Mouse (Mus musculus): Measurements from ENCODE around the gene Mbd5.
"Not testable (repeated sequence)": the region's sequence is repeated elsewhere in the genome, so short reads cannot be mapped to it uniquely, and the experiment has no call there.

Mbd5 gene

GRCm38 (mm10) chr2:49169766-49170165, 220.5 kb downstream of the Mbd5 start:
- no peak for DNase-seq (ENCODE audit: low spot score)

GRCm38 (mm10) chr2:49177015-49177414, 227.7 kb downstream of the Mbd5 start:
- DNase-seq (ENCODE audit: low spot score) = no peak

GRCm38 (mm10) chr2:49190984-49191383, 241.7 kb downstream of the Mbd5 start:
- no peak for DNase-seq (ENCODE audit: low spot score)

GRCm38 (mm10) chr2:49191695-49192094, 242.4 kb downstream of the Mbd5 start:
- DNase-seq (ENCODE audit: low spot score) = no peak

- no peak for DNase-seq (ENCODE audit: low spot score)
Measured at GRCm38 (mm10) chr2:49204081-49204480, 254.8 kb downstream of the Mbd5 start.

- not testable (repeated sequence) for DNase-seq (ENCODE audit: low spot score)
Measured at GRCm38 (mm10) chr2:49205692-49206091, 256.4 kb downstream of the Mbd5 start.

- no peak for DNase-seq (ENCODE audit: low spot score)
Measured at GRCm38 (mm10) chr2:49209349-49209748, 260.0 kb downstream of the Mbd5 start.

- no peak for DNase-seq (ENCODE audit: low spot score)
Measured at GRCm38 (mm10) chr2:49210408-49210807, 261.1 kb downstream of the Mbd5 start.

GRCm38 (mm10) chr2:49229725-49230124, 280.4 kb downstream of the Mbd5 start:
- DNase-seq (ENCODE audit: low spot score) = no peak

GRCm38 (mm10) chr2:49234064-49234463, 284.8 kb downstream of the Mbd5 start:
- DNase-seq (ENCODE audit: low spot score) = no peak

- no peak for DNase-seq (ENCODE audit: low spot score)
Measured at GRCm38 (mm10) chr2:49241715-49242114, 292.4 kb downstream of the Mbd5 start.

- DNase-seq (ENCODE audit: low spot score) = no peak
Measured at GRCm38 (mm10) chr2:49264092-49264491, 314.8 kb downstream of the Mbd5 start.

- DNase-seq (ENCODE audit: low spot score) = no peak
Measured at GRCm38 (mm10) chr2:49272295-49272967, 323.1 kb downstream of the Mbd5 start.

GRCm38 (mm10) chr2:49276017-49276722, 326.9 kb downstream of the Mbd5 start:
- no peak for DNase-seq (ENCODE audit: low spot score)

GRCm38 (mm10) chr2:49280496-49280895, 331.2 kb downstream of the Mbd5 start:
- no peak for DNase-seq (ENCODE audit: low spot score)

- no peak for DNase-seq (ENCODE audit: low spot score)
Measured at GRCm38 (mm10) chr2:49283583-49283982, 334.3 kb downstream of the Mbd5 start.

GRCm38 (mm10) chr2:49286965-49287364, 337.7 kb downstream of the Mbd5 start:
- no peak for DNase-seq (ENCODE audit: low spot score)

- DNase-seq (ENCODE audit: low spot score) = no peak
Measured at GRCm38 (mm10) chr2:49291709-49292108, 342.4 kb downstream of the Mbd5 start.

GRCm38 (mm10) chr2:49312629-49313447, 363.5 kb downstream of the Mbd5 start:
- DNase-seq (ENCODE audit: low spot score) = peak; percentile 87

GRCm38 (mm10) chr2:49333594-49333993, 384.3 kb downstream of the Mbd5 start:
- DNase-seq (ENCODE audit: low spot score) = no peak

GRCm38 (mm10) chr2:49335267-49335666, 386.0 kb downstream of the Mbd5 start:
- DNase-seq (ENCODE audit: low spot score) = no peak

GRCm38 (mm10) chr2:49344287-49344686, 395.0 kb downstream of the Mbd5 start:
- DNase-seq (ENCODE audit: low spot score) = no peak

- DNase-seq (ENCODE audit: low spot score) = no peak
Measured at GRCm38 (mm10) chr2:49345786-49346185, 396.5 kb downstream of the Mbd5 start.

All from layer of hippocampus, adult 11-12 months (tissue).